Mouse (Mus musculus): ENCODE measurements around the gene Carf. TPM values are rescaled to one million over a fixed set of nuclear protein-coding genes. Genes with fewer than 3 reads are reported as not detected.

Gene Carf
- polyA plus RNA-seq, 1 experiment: 11.0 TPM

GRCm38 (mm10) chr1:60098839-60099238 is 792 bp downstream of the Carf start:
- TF ChIP-seq CTCF (IDR thresholded peaks at IDR 0.05; ENCODE audit: extremely low read depth, insufficient read depth, low read length) (no peak), POLR2A (IDR thresholded peaks at IDR 0.05; ENCODE audit: extremely low read depth, insufficient read depth, low read length) (no peak)
- Histone ChIP-seq H3K4me3 (ENCODE audit: insufficient read depth, low read length) (peak overlapping the region; percentile 66), H3K4me1 (ENCODE audit: control insufficient read depth, insufficient read depth, low read length) (no peaks in the 10 kb centered on the region), H3K27ac (ENCODE audit: insufficient read depth, low read length) (no peak overlapping the region)

DNA sequence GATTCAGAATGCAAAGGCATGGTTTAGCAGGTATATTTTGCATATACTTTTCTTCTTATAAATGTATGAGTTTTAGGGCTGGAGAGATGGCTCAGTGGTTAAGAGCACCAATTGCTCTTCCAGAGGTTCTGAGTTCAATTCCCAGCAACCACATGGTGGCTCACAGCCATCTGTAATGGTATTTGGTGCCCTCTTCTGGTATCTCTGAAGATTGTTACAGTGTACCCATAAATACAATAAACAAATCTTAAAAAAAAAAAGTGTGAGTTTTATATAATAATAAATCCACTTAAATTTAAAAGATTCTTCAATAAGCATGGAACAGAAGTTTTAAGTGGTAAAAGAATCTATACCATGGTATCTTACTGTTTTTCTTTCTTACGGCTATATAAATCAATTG is 6.5 kb downstream of the Carf start:
- Histone ChIP-seq H3K27ac (ENCODE audit: insufficient read depth, low read length) (no peak overlapping the region), H3K4me1 (ENCODE audit: control insufficient read depth, insufficient read depth, low read length) (no peaks in the 10 kb centered on the region), H3K4me3 (ENCODE audit: insufficient read depth, low read length) (no peak overlapping the region)
- TF ChIP-seq CTCF (IDR thresholded peaks at IDR 0.05; ENCODE audit: extremely low read depth, insufficient read depth, low read length) (no peak), POLR2A (IDR thresholded peaks at IDR 0.05; ENCODE audit: extremely low read depth, insufficient read depth, low read length) (no peak)

- no peak overlapping the region for H3K27ac ChIP-seq (ENCODE audit: insufficient read depth, low read length)
- TF ChIP-seq CTCF (IDR thresholded peaks at IDR 0.05; ENCODE audit: extremely low read depth, insufficient read depth, low read length) (no peak), POLR2A (IDR thresholded peaks at IDR 0.05; ENCODE audit: extremely low read depth, insufficient read depth, low read length) (no peak)
- no peak overlapping the region for H3K4me3 ChIP-seq (ENCODE audit: insufficient read depth, low read length)
These were observed 19.8 kb downstream of the Carf start for GRCm38 (mm10) chr1:60117721-60118455.

GRCm38 (mm10) chr1:60137346-60137745 is 39.3 kb downstream of the Carf start:
- Histone ChIP-seq H3K4me3 (ENCODE audit: insufficient read depth, low read length) (no peak overlapping the region), H3K4me1 (ENCODE audit: control insufficient read depth, insufficient read depth, low read length) (no peaks in the 10 kb centered on the region), H3K27ac (ENCODE audit: insufficient read depth, low read length) (no peak overlapping the region)
- TF ChIP-seq POLR2A (IDR thresholded peaks at IDR 0.05; ENCODE audit: extremely low read depth, insufficient read depth, low read length) (no peak), CTCF (IDR thresholded peaks at IDR 0.05; ENCODE audit: extremely low read depth, insufficient read depth, low read length) (no peak)

More at GRCm38 (mm10) chr1:60117721-60118455, 19.8 kb downstream of the Carf start:
- no peaks in the 10 kb centered on the region for H3K4me1 ChIP-seq (ENCODE audit: control insufficient read depth, insufficient read depth, low read length)

- TF ChIP-seq CTCF (IDR thresholded peaks at IDR 0.05; ENCODE audit: extremely low read depth, insufficient read depth, low read length): no peak
- Histone ChIP-seq H3K4me3 (ENCODE audit: insufficient read depth, low read length) (no peak overlapping the region), H3K4me1 (ENCODE audit: control insufficient read depth, insufficient read depth, low read length) (no peaks in the 10 kb centered on the region), H3K27ac (ENCODE audit: insufficient read depth, low read length) (no peak overlapping the region)
These were observed 54.7 kb downstream of the Carf start for GRCm38 (mm10) chr1:60152700-60153099.

- Histone ChIP-seq H3K4me1 (ENCODE audit: control insufficient read depth, insufficient read depth, low read length) (no peaks in the 10 kb centered on the region), H3K4me3 (ENCODE audit: insufficient read depth, low read length) (no peak overlapping the region), H3K27ac (ENCODE audit: insufficient read depth, low read length) (no peak overlapping the region)
- no peak for TF ChIP-seq CTCF (IDR thresholded peaks at IDR 0.05; ENCODE audit: extremely low read depth, insufficient read depth, low read length)
- TF ChIP-seq POLR2A (IDR thresholded peaks at IDR 0.05; ENCODE audit: extremely low read depth, insufficient read depth, low read length): no peak
These were observed 58.6 kb downstream of the Carf start for GRCm38 (mm10) chr1:60156651-60157050.

DNA sequence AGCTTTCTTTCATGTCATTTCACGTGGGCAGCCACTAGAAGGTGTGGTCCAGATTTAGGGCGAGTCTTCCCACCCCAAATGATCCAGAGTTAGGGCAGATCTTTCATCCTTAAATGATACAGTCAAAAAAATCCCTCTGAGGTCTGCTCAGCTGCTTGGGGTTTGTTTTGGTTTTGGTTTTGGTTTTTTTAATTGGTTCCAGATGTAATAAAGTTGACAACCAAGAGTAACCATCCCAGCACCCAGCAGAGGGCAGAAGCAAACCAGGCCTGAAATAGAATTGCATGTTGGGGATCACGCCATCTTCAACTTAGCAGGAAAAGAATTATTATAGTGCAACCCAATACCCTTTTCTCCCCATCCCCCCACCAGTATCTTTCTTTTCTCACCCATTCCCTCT is 60.4 kb downstream of the Carf start:
- Histone ChIP-seq H3K4me1 (ENCODE audit: control insufficient read depth, insufficient read depth, low read length) (no peaks in the 10 kb centered on the region), H3K27ac (ENCODE audit: insufficient read depth, low read length) (no peak overlapping the region), H3K4me3 (ENCODE audit: insufficient read depth, low read length) (no peak overlapping the region)
- TF ChIP-seq POLR2A (IDR thresholded peaks at IDR 0.05; ENCODE audit: extremely low read depth, insufficient read depth, low read length) (no peak), CTCF (IDR thresholded peaks at IDR 0.05; ENCODE audit: extremely low read depth, insufficient read depth, low read length) (peak; percentile 49; the same call in 1 of the 2 replicates)

GRCm38 (mm10) chr1:60163676-60164075 is 65.6 kb downstream of the Carf start:
- TF ChIP-seq POLR2A (IDR thresholded peaks at IDR 0.05; ENCODE audit: extremely low read depth, insufficient read depth, low read length) (no peak), CTCF (IDR thresholded peaks at IDR 0.05; ENCODE audit: extremely low read depth, insufficient read depth, low read length) (no peak)
- Histone ChIP-seq H3K4me1 (ENCODE audit: control insufficient read depth, insufficient read depth, low read length) (no peaks in the 10 kb centered on the region), H3K4me3 (ENCODE audit: insufficient read depth, low read length) (no peak overlapping the region), H3K27ac (ENCODE audit: insufficient read depth, low read length) (no peak overlapping the region)

DNA sequence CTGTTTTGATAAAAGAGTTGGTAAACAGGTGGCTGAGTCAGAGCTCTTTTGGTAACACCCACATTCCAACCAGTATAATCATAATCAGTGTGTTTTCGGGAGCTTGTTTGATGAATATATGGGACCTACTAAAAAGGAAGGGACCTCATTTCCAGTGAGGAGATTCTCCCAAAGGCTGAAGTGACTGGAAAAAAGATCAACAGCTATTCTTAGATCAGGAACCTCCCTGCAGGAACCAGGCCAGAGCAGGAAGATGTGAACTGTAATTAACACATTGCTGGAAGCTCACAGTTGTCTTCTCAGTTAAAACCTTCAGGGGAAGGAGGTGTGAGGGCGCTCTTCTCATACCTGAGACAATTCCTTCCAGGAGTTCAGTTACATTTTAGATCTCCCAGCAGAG is 71.6 kb downstream of the Carf start:
- Histone ChIP-seq H3K4me3 (ENCODE audit: insufficient read depth, low read length) (no peak overlapping the region), H3K27ac (ENCODE audit: insufficient read depth, low read length) (no peak overlapping the region)
- TF ChIP-seq CTCF (IDR thresholded peaks at IDR 0.05; ENCODE audit: extremely low read depth, insufficient read depth, low read length): no peak
- TF ChIP-seq POLR2A (IDR thresholded peaks at IDR 0.05; ENCODE audit: extremely low read depth, insufficient read depth, low read length): no peak

GRCm38 (mm10) chr1:60170251-60170650 is 72.2 kb downstream of the Carf start:
- Histone ChIP-seq H3K4me3 (ENCODE audit: insufficient read depth, low read length) (no peak overlapping the region), H3K27ac (ENCODE audit: insufficient read depth, low read length) (no peak overlapping the region), H3K4me1 (ENCODE audit: control insufficient read depth, insufficient read depth, low read length) (no peaks in the 10 kb centered on the region)
- no peak for TF ChIP-seq CTCF (IDR thresholded peaks at IDR 0.05; ENCODE audit: extremely low read depth, insufficient read depth, low read length)
- no peak for TF ChIP-seq POLR2A (IDR thresholded peaks at IDR 0.05; ENCODE audit: extremely low read depth, insufficient read depth, low read length)

More for the DNA sequence above, 71.6 kb downstream of the Carf start:
- no peaks in the 10 kb centered on the region for H3K4me1 ChIP-seq (ENCODE audit: control insufficient read depth, insufficient read depth, low read length)

Measured in cortical plate, adult 2 months (tissue).